ENCODE assay signal across 10 mouse cellular contexts in the genomic region with DNA sequence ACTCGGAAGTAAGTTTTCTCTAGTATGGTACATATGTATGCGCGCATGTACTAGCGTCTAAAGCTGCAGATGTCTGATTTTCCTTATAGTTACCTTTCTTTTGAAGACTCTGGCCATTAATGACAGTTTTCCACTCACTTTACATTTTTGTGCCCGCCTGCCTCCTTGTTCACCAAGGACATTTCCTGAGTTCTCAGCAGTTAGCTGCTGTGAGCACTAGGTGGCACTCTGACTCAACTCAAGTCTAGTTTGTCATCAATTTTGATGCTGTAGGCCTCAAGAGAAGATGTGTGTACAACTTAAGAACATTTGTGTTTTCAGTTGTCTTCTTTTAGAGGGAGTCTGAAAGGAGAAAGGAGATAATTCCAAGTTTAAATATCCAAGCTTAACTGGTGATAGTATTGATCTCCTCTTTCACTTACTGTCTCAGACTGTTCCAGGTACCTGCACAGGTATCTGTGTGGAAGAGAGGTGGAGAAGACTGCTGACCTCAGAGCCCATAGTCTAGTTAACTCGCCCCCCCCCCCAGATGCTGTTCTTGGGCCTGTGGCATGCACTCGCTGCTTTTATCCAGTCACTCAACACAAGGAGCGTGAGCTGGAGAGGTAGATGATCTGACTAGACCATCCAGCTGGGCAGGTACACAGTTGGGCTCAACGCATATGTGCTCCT. TPM values are rescaled to one million over a fixed set of nuclear protein-coding genes. Genes with fewer than 3 reads are reported as not detected.
DNase-seq lines count a peak whose midpoint lies in the region; TF ChIP-seq lines count a peak whose summit lies in the region.
"Had no signal": no experiment of that assay in that cellular context is flagged by ENCODE, and none has a peak within 500 bp of the region (broad histone marks: within the 10 kb centered on the region; RNA-seq: fewer than 3 reads in every experiment).

No protein-coding gene starts in this region.

- peak; percentile 57 to 62 for DNase-seq in urinary bladder, postnatal 36 days (ENCODE audit: low spot score in 2 of 2)
- no peak for DNase-seq in urinary bladder, postnatal 4 days (ENCODE audit: low spot score in 2 of 2)
- DNase-seq in cerebellum, adult 18-20 months = peak; percentile 81
- peak; percentile 55 to 77 for DNase-seq in frontal cortex, postnatal 14 days (ENCODE audit: low spot score in 2 of 2)
- peak; percentile 85 for DNase-seq in induced T-regulatory cell, adult 2 months (ENCODE audit: low read depth)
- DNase-seq in left cerebral cortex, postnatal 25 days (ENCODE audit: low spot score in 2 of 2) = peak; percentile 77 to 85
- peak; percentile 64 to 78 for DNase-seq in spleen, postnatal 4 days (ENCODE audit: low spot score in 2 of 2)

- peaks cover 6% of the 10 kb centered on the region for H3K79me2 ChIP-seq in myocyte (ENCODE audit: control insufficient read depth, insufficient read depth)

- H3K4me3 ChIP-seq in myocyte = no peak overlapping the region
- H3K4me3 ChIP-seq: erythroblast, embryonic 14.5 days; stomach, embryonic 15.5 days had no signal

- no peak for TF ChIP-seq POLR2A in myocyte (IDR thresholded peaks at IDR 0.05; ENCODE audit: insufficient read length, low read depth)

- H3K36me3 ChIP-seq in myocyte (ENCODE audit: control insufficient read depth, insufficient read depth) = no peaks in the 10 kb centered on the region
- H3K36me3 ChIP-seq: stomach, embryonic 15.5 days had no signal

- peak overlapping the region; percentile 41 for H3K4me2 ChIP-seq in myocyte (ENCODE audit: low read depth)
- H3K4me2 ChIP-seq: stomach, embryonic 15.5 days had no signal

- intact Hi-C loops in left cerebral cortex, postnatal 25 days (cut with DNase I) = loop anchor here (2.0 to 5.0 kb wide), 6 partner anchors 56 to 464 kb away; partner anchors contain the start of gene Foxo3

- no peaks in the 10 kb centered on the region for H3K27me3 ChIP-seq in myocyte (ENCODE audit: control insufficient read depth, insufficient read depth, insufficient read length)
- H3K27me3 ChIP-seq: stomach, embryonic 15.5 days had no signal

- H3ac ChIP-seq in myocyte (ENCODE audit: control insufficient read depth, insufficient read length) = no peak overlapping the region

TF ChIP-seq in myocyte, 11 proteins besides CTCF, POLR2A, EP300 and RAD21:
- no peak for TF ChIP-seq TCF3 (IDR thresholded peaks at IDR 0.05; ENCODE audit: insufficient read length, low read depth)
- no peak for TF ChIP-seq E2F4 (IDR thresholded peaks at IDR 0.05; ENCODE audit: insufficient read depth)
- TF ChIP-seq MYOD1 (IDR thresholded peaks at IDR 0.05; ENCODE audit: control insufficient read depth in 1 of 3, insufficient read length in 2 of 3, low read depth in 2 of 3) = no peak
- no peak for TF ChIP-seq TCF12 (IDR thresholded peaks at IDR 0.05; ENCODE audit: insufficient read depth, poor library complexity, severe bottlenecking)
- TF ChIP-seq REST (IDR thresholded peaks at IDR 0.05; ENCODE audit: insufficient read depth, insufficient read length) = no peak
- TF ChIP-seq POLR2AphosphoS2 (IDR thresholded peaks at IDR 0.05; ENCODE audit: insufficient read length, low read depth) = no peak
- no peak for TF ChIP-seq MAX (IDR thresholded peaks at IDR 0.05; ENCODE audit: low read depth)
- TF ChIP-seq SRF (IDR thresholded peaks at IDR 0.05; ENCODE audit: control insufficient read depth, insufficient read length, low read depth) = no peak
- TF ChIP-seq USF1 (IDR thresholded peaks at IDR 0.05; ENCODE audit: low read depth) = no peak
- no peak for TF ChIP-seq CEBPB (IDR thresholded peaks at IDR 0.05; ENCODE audit: insufficient read depth, poor library complexity, severe bottlenecking)
- TF ChIP-seq MYOG (IDR thresholded peaks at IDR 0.05; ENCODE audit: control insufficient read depth in 1 of 3, insufficient read depth in 1 of 3, insufficient read length in 2 of 3, low read depth in 2 of 3) = no peak

RNA-seq across cellular contexts. Expression of gene Sesn1, which starts 21.3 kb away (rescaled TPM):
- 10 to 100 TPM; 50.9 to 51.2 TPM for total RNA-seq in left cerebral cortex, postnatal 25 days (2021)
- polyA plus RNA-seq in myocyte (2012; fragmentation: generic; extraction: Trizol) = 9.7 TPM

RNA-seq across cellular contexts. Expression of gene Cep57l1, which starts 21.3 kb away (rescaled TPM):
- 1 to 10 TPM; 6.8 to 8.3 TPM for total RNA-seq in left cerebral cortex, postnatal 25 days (2021)
- polyA plus RNA-seq in myocyte (2012; fragmentation: generic; extraction: Trizol) = 3.3 TPM

Comparison
In these comparisons a context has a peak if more than half of its experiments do, and no peak if none do; other contexts are left out.
1. DNase-seq: peak in urinary bladder, postnatal 36 days (2 of 2), cerebellum, adult 18-20 months (2 of 2), frontal cortex, postnatal 14 days (2 of 2), induced T-regulatory cell, adult 2 months (single experiment), left cerebral cortex, postnatal 25 days (2 of 2) and spleen, postnatal 4 days (2 of 2); none in urinary bladder, postnatal 4 days (0 of 2).